Mouse (Mus musculus): ENCODE measurements around the gene Tox4.

GRCm38 (mm10) chr14:52256311-52257175 lies 22.4 kb upstream of the Tox4 start:
- TF ChIP-seq POLR2A (IDR thresholded peaks at IDR 0.05; ENCODE audit: borderline replicate concordance, extremely low read depth, insufficient read depth, insufficient read length, poor library complexity, severe bottlenecking) (no peak), CTCF (IDR thresholded peaks at IDR 0.05; ENCODE audit: borderline replicate concordance, extremely low read depth, insufficient read depth, insufficient read length) (no peak)

Measured in brain, embryonic 14.5 days (tissue).